Mouse (Mus musculus) heart, postnatal 10 days (tissue): ENCODE measurements around the gene Dip2c. TPM values are rescaled to one million over a fixed set of nuclear protein-coding genes. Genes with fewer than 3 reads are reported as not detected.

ENCODE experiments used
- DNase-seq, 2 experiments: peaks; one replicate each; pipeline ENCODE4 v3.0.0; 2021
- intact Hi-C: fragments of 180-260 bp; cut with DNase I; formaldehyde crosslinking; loops from one replicate; pipeline ENCODE4 v1.15.1; 2025
- total RNA-seq, 2 experiments: library from RNA; stranded (reverse); gene quantifications; 2 replicates each; pipeline ENCODE4 v1.2.3; 2021

Gene Dip2c
- total RNA-seq, 2 experiments from 2014 or later, result 53.8 to 62.2 TPM

DNA sequence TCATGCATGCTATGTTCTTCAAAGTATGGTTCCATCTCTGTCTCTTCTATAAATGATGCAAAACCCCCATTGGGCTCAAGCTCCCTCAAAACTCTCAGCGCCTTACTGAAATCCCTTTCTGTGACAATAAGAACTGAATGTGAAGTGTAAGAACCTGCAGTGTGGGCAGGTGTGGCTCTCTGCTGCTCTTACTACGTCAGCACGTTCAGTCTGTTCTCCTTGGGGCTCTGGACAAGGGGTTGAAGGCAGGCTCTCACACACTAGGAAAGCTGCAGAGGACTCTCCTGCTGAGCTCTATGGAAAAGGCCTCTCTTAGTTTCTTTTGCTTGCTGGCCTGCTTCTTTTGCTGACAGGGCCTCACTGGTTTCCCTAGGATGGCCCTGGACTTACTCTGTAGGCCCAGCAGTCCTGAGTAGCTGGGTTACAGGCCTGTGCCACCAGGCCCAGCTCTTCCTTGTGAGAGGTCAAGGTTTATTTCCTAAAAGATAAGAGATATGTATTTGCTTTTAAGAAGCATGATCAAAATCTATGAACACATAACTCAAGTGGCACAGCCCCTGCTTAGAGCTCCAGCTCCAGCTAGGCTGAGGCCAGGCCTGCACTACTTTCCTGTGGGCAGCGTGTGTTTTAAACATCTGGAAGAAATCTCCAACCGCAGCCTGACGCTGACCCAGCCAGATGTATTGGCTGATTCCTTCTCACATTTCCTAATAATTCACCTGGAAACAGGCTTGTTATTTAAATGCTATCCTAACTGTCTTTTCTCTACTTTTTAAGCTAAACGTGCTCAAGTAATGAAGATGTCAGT is 432.3 kb downstream of the Dip2c start:
- DNase-seq, result no peak
- intact Hi-C loops, result no loop called here

- no peak for DNase-seq
- intact Hi-C loops, result no loop called here
Measured at GRCm38 (mm10) chr13:9712409-9712808, 436.1 kb downstream of the Dip2c start.

DNA sequence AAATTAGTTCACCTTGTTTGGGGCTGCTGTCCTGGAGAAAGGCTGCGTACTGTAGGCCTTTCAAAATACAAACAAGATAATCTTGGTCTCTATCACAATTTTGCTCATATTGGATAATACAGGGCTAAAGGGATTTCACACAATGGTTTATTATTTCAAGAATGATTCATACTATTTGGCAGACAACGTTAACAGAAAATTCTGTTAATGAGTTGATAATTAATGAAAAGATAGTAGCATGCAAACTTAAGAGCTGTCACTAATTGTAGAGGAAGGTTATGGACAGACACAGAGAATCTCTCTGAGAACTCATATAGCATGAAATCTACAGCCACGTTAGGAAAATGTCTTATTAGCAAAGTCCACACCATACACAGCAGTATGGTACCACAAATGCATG is 436.6 kb downstream of the Dip2c start:
- intact Hi-C loops, result no loop called here
- no peak for DNase-seq

DNA sequence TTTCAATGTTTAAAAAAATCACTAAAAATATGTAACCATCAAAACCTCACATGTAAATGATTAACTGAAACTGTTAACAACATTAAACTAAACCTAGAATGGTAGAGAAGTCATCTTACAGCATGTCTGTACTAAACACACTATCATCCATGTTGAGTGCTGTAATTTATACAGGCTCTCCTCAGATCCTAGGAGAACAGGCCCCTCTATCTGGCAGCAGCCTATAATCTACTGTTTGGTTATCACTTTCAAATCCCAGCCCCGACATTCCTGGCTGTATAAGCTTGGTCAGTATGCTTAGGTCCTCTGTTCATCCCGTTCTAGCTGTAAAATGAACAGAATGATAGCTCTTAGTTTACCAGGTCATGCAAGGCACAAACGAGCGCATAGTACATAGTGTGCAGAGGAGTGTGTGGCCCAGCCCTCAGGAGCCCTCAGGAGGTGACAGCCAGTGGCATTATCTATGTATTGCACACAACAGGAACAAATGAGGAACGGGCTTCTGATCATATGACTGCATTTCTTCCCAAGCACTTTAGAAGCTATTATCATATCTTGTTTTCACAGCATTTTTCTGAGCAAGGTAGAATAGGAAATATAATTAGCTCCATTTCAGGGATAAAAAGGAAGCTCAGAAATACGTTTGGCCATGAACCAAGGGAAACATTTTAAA is 437.3 kb downstream of the Dip2c start:
- no peak for DNase-seq
- intact Hi-C loops, result no loop called here

- no peak for DNase-seq
- intact Hi-C loops, result no loop called here
Measured at GRCm38 (mm10) chr13:9715224-9715623, 438.9 kb downstream of the Dip2c start.

Other genes with a start within 250 kb of the Dip2c start
- gene Larp4b, start 182.6 kb upstream of the Dip2c start, total RNA-seq, result 10 to 100 TPM; 78.4 to 81.5 TPM